Mouse (Mus musculus) embryonic stem cell, embryonic (primary cell): ENCODE measurements at regions not wholly inside any gene's neighbourhood (a gene's known extent, or its start where the extent isn't known, plus 50 kb on each side); places are given as distances from the start of the nearest gene placed in this dataset.
"Not testable (repeated sequence)": the region's sequence is repeated elsewhere in the genome, so short reads cannot be mapped to it uniquely, and the experiment has no call there.

Experiments
- CTCF ChIA-PET, 4 experiments: fragments of 300-600 bp in 2 of 4; fragments of 350-600 bp in 2 of 4; sonication (Branson Sonifier 250); formaldehyde crosslinking; loops; one replicate each; lab custom pipeline; 2022; ENCODE audit warnings: inconsistent platforms in 2 of 4; lab: Charles Lee
- POLR2A ChIA-PET, 4 experiments: fragments of 300-600 bp in 2 of 4; fragments of 350-600 bp in 2 of 4; sonication (Branson Sonifier 250); formaldehyde crosslinking; loops; one replicate each; lab custom pipeline; 2022; ENCODE audit warnings: antibody characterized with exemption in 4 of 4, inconsistent platforms in 1 of 4; lab: Charles Lee

DNA sequence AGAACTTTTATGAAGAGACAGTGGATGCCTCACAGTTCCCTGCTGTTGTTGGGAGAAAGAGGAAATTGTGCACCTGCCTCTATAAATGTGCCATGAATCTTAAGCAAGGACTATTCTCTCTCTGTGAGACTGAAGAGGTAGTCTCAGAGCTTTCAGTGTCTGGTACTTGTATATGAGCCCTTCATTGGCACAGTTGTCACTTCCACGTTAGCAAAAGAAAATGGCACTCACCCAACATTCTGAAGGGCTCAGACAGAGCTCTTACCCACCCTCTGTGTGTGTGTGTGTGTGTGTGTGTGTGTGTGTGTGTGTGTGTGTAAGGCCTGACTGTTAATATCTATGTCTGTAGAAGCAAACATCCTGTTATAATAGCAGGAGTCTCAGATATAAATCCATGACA, 75.6 kb upstream of the Lhfpl3 start:
- ChIA-PET CTCF (no interaction called here), POLR2A (no interaction called here)

DNA sequence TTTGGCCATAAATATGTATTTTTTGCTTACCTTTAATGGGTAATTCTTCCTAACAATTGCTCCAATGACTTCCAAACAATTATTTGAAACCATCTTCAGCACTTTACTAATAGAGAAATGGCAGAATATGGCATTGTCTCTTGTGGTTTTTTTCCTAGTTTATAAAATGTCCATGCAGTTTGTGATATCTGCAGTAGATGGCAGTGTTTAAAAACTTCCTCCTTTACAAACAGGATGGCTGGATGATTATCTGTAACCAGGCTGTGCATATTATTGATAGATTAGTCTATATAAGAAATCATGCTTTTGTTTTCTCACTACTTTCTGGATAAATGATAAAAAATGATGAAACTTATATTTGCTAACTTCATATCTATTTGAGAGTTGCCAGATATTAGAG, 91.0 kb upstream of the Orc5 start:
- POLR2A ChIA-PET: no interaction called here
- CTCF ChIA-PET: no interaction called here

DNA sequence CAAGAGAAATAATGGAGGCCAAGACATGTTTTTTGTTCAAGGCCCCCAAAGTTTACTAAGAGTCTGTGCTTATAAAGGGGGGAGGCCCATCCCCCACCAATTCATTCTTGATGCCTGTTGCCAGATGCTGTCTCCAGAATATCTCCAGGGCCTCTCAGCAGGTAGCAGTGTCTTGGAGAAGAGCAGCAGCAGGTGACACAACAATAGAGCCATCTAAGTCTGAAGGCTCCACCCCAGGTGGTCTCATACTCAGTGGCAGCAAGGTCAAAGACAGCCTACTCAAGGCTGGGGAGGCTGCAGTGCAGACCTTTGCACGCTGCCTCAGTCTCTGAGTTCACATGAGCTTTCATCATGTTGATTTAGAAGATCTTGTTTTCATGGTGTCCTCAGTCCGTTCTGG, 66.8 kb upstream of the Orc5 start:
- CTCF ChIA-PET: not testable (repeated sequence)
- POLR2A ChIA-PET: interaction anchor here in 2 of 4 experiments (0.6 to 2.2 kb wide), 4 partner anchors 44 to 67 kb away, joined by 3 to 5 read pairs (median 4); partner anchors contain the start of gene Orc5 (in 2 of the 2)
